Mouse (Mus musculus) hindbrain, embryonic 10.5 days (tissue): ENCODE data around the gene Gm11595. TPM values are rescaled to one million over a fixed set of nuclear protein-coding genes. Genes with fewer than 3 reads are reported as not detected.
"Not testable (repeated sequence)": the region's sequence is repeated elsewhere in the genome, so short reads cannot be mapped to it uniquely, and the experiment has no call there.

Experiments
- DNase-seq: peaks from one replicate; pipeline ENCODE4 v3.0.0-alpha.2; 2017; ENCODE audit warnings: low spot score
- H3K27ac ChIP-seq: fragments of 300-500 bp; sonication (generic); 2 replicates; pipeline ENCODE4 v1.5.1; 2016; ENCODE audit warnings: mild to moderate bottlenecking, moderate library complexity
- H3K27me3 ChIP-seq: fragments of 300-500 bp; sonication (generic); 2 replicates; pipeline ENCODE4 v1.6.1; 2016; ENCODE audit warnings: mild to moderate bottlenecking; ENCODE audit not compliant: poor library complexity, insufficient read depth, severe bottlenecking
- H3K36me3 ChIP-seq: fragments of 300-500 bp; sonication (generic); 2 replicates; pipeline ENCODE4 v1.6.1; 2016; ENCODE audit warnings: mild to moderate bottlenecking, moderate library complexity
- H3K4me1 ChIP-seq: fragments of 300-500 bp; sonication (generic); replicated peaks from 2 replicates; pipeline ENCODE4 v1.6.1; 2016; ENCODE audit warnings: mild to moderate bottlenecking
- H3K4me3 ChIP-seq: fragments of 300-500 bp; sonication (generic); 2 replicates; pipeline ENCODE4 v1.5.1; 2016; ENCODE audit warnings: mild to moderate bottlenecking, moderate library complexity
- H3K9me3 ChIP-seq: fragments of 300-500 bp; sonication (generic); 2 replicates; pipeline ENCODE4 v1.6.1; 2016; ENCODE audit warnings: mild to moderate bottlenecking, moderate library complexity
- WGBS: fragments of 180-500 bp; shearing (Covaris S2); methylation state at CpG from one replicate; pipeline ENCODE4 v1.1.7; 2016; 5-methylcytosine and 5-hydroxymethylcytosine counted together
- polyA plus RNA-seq: library from polyadenylated mRNA; unstranded; fragments of >200 nt; fragmentation: Nextera tagmentation; extraction: Ambion mirVana; gene quantifications from 2 replicates; pipeline ENCODE4 v1.2.1, GENCODE M21; 2016

The Gm11595 gene
- polyA plus RNA-seq, result not detected in 2 replicates

DNA sequence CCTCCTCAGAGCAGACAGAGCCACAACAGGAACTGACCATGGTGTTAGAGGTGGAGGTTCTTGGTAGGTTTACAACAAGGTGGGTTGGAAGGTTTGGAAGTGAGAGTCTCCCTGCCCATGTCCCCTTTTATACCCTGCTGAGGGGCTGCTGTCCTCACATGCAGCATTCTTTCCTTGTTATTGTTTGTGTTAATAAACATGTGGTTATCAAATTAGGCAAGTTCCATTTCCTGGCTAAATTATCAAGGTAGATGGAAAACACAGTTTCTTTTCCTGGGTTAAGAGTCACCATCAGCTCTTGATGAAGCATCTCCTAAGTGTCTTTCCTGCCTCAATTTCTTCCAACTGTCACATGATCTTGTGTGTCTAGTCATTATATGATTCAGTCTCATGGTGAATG, at the start of gene Gm11595:
Gene Gm11595 (minus strand): TSS at position 101 of the 400 bp plus-strand sequence.
- not testable (repeated sequence) for H3K4me1 ChIP-seq, H3K9me3 ChIP-seq, H3K27me3 ChIP-seq, H3K36me3 ChIP-seq, H3K27ac ChIP-seq, H3K4me3 ChIP-seq, DNase-seq

DNA sequence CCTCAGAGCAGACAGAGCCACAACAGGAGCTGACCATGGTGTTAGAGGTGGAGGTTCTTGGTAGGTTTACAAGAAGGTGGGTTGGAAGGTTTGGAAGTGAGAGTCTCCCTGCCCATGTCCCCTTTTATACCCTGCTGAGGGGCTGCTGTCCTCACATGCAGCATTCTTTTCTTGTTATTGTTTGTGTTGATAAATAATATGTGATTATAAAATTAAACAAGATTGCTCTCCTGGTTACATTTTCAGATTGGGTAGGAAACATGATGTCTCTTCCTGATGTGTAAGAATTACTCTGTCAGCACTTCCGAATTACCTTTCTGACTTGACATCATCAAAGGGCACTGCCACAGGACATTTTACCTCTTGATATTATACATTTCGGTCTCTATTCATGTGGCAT, 42.9 kb upstream of the Gm11595 start, which contains the start of gene Gm11564:
Gene Gm11564 (minus strand): TSS at position 101 of the 400 bp plus-strand sequence.
- H3K36me3 ChIP-seq, H3K27ac ChIP-seq, DNase-seq, H3K27me3 ChIP-seq, H3K4me3 ChIP-seq, H3K9me3 ChIP-seq, H3K4me1 ChIP-seq: not testable (repeated sequence)
- WGBS, result 90% methylated on average over 2 of the region's 2 CpGs

DNA sequence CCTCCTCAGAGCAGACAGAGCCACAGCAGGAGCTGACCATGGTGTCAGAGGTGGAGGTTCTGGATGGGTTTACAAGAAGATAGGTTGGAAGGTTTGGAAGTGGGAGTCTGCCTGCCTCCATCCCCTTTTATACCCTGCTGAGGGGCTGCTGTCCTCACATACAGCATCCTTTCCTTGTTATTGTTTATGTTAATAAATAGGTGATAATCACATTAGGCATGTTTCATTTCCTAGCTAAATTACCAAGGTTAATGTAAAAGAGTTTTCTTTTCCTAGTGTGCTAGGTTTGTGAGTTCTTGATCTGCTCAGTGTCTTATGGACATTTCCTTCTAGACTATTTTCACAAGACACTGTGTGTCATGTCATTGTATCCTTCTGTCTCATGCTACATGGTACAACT, 37.1 kb upstream of the Gm11595 start, which contains the start of gene Krtap4-13:
Gene Krtap4-13 (minus strand): TSS at position 101 of the 400 bp plus-strand sequence.
- DNase-seq, H3K36me3 ChIP-seq, H3K4me3 ChIP-seq, H3K4me1 ChIP-seq, H3K27ac ChIP-seq, H3K27me3 ChIP-seq, H3K9me3 ChIP-seq: not testable (repeated sequence)

DNA sequence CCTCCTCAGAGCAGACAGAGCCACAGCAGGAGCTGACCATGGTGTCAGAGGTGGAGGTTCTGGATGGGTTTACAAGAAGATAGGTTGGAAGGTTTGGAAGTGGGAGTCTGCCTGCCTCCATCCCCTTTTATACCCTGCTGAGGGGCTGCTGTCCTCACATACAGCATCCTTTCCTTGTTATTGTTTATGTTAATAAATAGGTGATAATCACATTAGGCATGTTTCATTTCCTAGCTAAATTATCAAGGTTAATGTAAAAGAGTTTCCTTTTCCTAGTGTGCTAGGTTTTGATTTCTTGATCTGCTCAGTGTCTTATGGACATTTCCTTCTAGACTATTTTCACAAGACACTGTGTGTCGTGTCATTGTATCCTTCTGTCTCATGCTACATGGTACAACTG, 31.6 kb upstream of the Gm11595 start, which contains the start of gene Gm11554:
Gene Gm11554 (minus strand): TSS at position 101 of the 400 bp plus-strand sequence.
- H3K4me1 ChIP-seq, H3K9me3 ChIP-seq, H3K27me3 ChIP-seq, H3K27ac ChIP-seq, H3K4me3 ChIP-seq, DNase-seq, H3K36me3 ChIP-seq: not testable (repeated sequence)
- no CpG with 5 or more reads among the region's 1 CpGs for WGBS

DNA sequence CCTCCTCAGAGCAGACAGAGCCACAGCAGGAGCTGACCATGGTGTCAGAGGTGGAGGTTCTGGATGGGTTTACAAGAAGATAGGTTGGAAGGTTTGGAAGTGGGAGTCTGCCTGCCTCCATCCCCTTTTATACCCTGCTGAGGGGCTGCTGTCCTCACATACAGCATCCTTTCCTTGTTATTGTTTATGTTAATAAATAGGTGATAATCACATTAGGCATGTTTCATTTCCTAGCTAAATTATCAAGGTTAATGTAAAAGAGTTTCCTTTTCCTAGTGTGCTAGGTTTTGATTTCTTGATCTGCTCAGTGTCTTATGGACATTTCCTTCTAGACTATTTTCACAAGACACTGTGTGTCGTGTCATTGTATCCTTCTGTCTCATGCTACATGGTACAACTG, 26.1 kb upstream of the Gm11595 start, which contains the start of gene Gm11569:
Gene Gm11569 (minus strand): TSS at position 101 of the 400 bp plus-strand sequence.
- not testable (repeated sequence) for H3K9me3 ChIP-seq, H3K4me1 ChIP-seq, H3K4me3 ChIP-seq, DNase-seq, H3K27me3 ChIP-seq, H3K36me3 ChIP-seq, H3K27ac ChIP-seq
- WGBS, result no CpG with 5 or more reads among the region's 1 CpGs

DNA sequence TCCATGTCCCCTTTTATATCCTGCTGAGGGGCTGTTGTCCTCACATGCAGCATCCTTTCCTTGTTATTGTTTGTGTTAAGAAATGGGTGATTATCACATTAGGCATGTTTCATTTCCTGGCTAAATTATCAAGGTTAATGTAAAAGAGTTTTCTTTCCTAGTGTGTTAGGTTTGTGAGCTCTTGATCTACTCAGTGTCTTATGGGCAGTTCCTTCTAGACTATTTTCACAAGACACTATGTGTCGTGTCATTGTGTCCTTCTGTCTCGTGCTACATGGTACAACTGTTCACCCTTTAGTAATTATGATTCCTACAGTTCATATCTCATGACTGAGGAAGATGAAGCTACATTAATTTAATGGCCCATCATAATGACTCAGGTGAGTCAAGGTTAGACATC, 20.7 kb upstream of the Gm11595 start, which contains the start of gene Gm11596:
Gene Gm11596 (minus strand): TSS at position 101 of the 400 bp plus-strand sequence.
- H3K4me1 ChIP-seq, result no peaks in the 10 kb centered on the region
- H3K27me3 ChIP-seq, result no peaks in the 10 kb centered on the region
- no peak within 1 kb of the TSS for H3K4me3 ChIP-seq
- no peaks in the 10 kb centered on the region for H3K36me3 ChIP-seq
- no peak within 1 kb of the TSS for H3K27ac ChIP-seq
- WGBS, result 83% methylated on average over 2 of the region's 2 CpGs
- H3K9me3 ChIP-seq, result no peaks in the 10 kb centered on the region
- DNase-seq, result no peak

DNA sequence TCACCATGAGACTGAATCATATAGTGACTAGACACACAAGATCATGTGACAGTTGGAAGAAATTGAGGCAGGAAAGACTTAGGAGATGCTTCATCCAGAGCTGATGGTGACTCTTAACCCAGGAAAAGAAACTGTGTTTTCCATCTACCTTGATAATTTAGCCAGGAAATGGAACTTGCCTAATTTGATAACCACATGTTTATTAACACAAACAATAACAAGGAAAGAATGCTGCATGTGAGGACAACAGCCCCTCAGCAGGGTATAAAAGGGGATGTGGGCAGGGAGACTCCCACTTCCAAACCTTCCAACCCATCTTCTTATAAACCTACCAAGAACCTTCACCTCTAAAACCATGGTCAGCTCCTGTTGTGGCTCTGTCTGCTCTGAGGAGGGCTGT, 12.2 kb upstream of the Gm11595 start, which contains the start of gene Krtap4-9:
Gene Krtap4-9 (plus strand): TSS at position 301 of the 400 bp plus-strand sequence.
- not testable (repeated sequence) for H3K9me3 ChIP-seq, DNase-seq, H3K4me1 ChIP-seq, H3K36me3 ChIP-seq, H3K4me3 ChIP-seq, H3K27me3 ChIP-seq, H3K27ac ChIP-seq

DNA sequence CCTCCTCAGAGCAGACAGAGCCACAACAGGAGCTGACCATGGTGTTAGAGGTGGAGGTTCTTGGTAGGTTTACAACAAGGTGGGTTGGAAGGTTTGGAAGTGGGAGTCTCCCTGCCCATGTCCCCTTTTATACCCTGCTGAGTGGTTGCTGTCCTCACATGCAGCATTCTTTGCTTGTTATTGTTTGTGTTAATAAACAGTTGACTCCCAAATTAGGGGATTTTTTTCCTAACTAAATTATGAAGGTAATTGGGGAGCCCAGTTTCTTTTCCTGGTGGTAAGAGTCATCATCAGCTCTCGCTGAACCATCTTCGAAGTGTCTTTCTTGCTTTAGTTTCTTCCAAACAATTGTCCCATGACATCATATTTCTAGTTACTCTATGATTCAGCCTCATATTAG, 7.9 kb upstream of the Gm11595 start, which contains the start of gene Krtap4-8:
Gene Krtap4-8 (minus strand): TSS at position 101 of the 400 bp plus-strand sequence.
- Histone ChIP-seq H3K36me3 (no peaks in the 10 kb centered on the region), H3K4me1 (peaks cover 10% of the 10 kb centered on the region), H3K9me3 (no peaks in the 10 kb centered on the region), H3K27ac (no peak within 1 kb of the TSS), H3K27me3 (no peaks in the 10 kb centered on the region), H3K4me3 (no peak within 1 kb of the TSS)
- WGBS, result 94% methylated on average over 2 of the region's 2 CpGs
- no peak for DNase-seq

DNA sequence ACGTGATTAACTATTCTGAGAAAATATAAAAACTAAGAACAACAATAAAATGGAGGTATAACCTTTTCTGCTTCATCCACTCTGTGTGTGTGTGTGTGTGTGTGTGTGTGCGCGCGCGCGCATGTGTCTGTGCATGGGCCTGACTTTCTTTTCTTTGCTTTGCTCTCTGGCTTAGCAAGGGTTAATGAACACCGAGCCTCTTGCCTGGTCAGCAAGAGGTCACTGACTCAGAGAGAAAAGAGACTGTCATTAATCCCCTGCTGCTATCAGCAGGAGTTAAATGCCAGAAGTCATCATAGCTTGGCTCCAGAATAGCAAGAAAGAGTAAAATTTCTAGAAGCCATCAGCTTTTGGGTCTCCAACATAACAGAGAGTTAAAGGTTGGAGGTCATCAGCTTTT, 5.7 kb upstream of the Gm11595 start:
- WGBS, result 50% methylated on average over 7 of the region's 7 CpGs
- DNase-seq, result peak; percentile 22

DNA sequence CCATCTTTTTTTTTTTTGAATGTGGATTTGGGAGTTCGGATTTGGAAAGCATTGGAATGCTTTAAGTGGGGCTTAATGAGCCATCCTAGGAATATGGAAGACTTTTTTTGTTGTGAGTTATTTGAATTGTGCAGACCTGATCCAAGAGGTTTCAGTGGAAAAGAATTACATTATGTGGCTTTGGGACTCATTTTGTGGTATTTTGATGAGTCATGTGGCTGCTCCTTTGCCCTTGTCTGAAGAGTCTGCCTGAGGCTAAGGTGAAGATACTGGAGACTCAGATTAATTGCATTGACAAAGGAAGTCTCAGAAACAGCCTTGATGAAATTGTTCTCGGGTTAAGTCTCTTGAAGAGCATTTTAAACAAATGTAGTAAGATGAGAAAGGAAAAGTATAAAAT, 4.3 kb downstream of the Gm11595 start:
- Histone ChIP-seq H3K27me3 (no peaks in the 10 kb centered on the region), H3K9me3 (no peaks in the 10 kb centered on the region), H3K4me3 (no peak overlapping the region), H3K36me3 (no peaks in the 10 kb centered on the region), H3K27ac (no peak overlapping the region), H3K4me1 (no peaks in the 10 kb centered on the region)
- DNase-seq, result no peak
- WGBS, result 80% methylated on average over 2 of the region's 2 CpGs

More for the DNA sequence above, 5.7 kb upstream of the Gm11595 start:
- H3K27me3 ChIP-seq, result no peaks in the 10 kb centered on the region
- no peak overlapping the region for H3K27ac ChIP-seq
- no peaks in the 10 kb centered on the region for H3K9me3 ChIP-seq
- no peaks in the 10 kb centered on the region for H3K36me3 ChIP-seq
- H3K4me3 ChIP-seq, result no peak overlapping the region
- peaks cover 10% of the 10 kb centered on the region for H3K4me1 ChIP-seq

DNA sequence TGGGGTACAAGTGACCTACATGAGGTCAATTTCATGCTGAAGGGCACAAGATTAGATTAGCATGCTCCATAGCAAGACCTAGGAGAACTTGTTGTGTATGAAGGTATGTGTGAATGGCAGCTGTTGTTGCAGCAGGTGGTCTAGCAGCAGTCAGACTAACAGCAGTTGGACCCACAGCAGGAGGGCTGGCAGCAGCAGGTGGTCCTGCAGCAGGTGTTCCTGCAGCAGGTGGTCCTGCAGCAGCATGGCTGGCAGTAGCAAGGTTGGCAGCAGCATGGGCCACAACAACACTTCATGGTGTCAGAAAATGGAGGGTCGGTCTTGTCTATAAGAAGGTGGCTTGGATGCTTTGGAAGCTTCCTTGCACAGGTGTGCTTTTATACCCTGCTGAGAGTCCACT, 13.8 kb downstream of the Gm11595 start:
- H3K4me1 ChIP-seq, result no peaks in the 10 kb centered on the region
- no peaks in the 10 kb centered on the region for H3K9me3 ChIP-seq
- no peak overlapping the region for H3K4me3 ChIP-seq
- DNase-seq, result no peak
- 97% methylated on average over 1 of the region's 1 CpGs for WGBS
- H3K27ac ChIP-seq, result no peak overlapping the region
- H3K27me3 ChIP-seq, result no peaks in the 10 kb centered on the region
- H3K36me3 ChIP-seq, result no peaks in the 10 kb centered on the region

DNA sequence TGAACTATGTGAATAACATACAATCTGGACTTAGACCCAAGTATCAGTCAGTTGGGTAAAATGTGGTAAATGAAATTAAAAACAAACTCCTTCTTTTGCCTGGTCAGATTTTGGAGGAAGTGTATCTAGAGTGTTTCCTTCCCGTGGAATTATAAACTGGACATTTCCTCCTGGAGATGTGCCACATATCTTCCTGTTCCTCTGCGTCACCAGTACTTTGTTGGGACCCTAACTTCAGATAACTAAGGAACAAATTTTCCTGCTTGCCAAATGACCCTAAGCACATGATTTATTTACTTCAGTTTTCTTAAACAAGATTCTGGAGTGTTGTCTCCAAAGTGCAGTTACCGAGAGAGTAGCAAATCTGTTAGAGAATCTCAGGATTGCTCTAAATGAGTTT, 28.7 kb downstream of the Gm11595 start:
- Histone ChIP-seq H3K9me3 (no peaks in the 10 kb centered on the region), H3K27me3 (no peaks in the 10 kb centered on the region), H3K4me3 (no peak overlapping the region), H3K27ac (no peak overlapping the region), H3K36me3 (no peaks in the 10 kb centered on the region), H3K4me1 (no peaks in the 10 kb centered on the region)
- WGBS, result 91% methylated on average over 3 of the region's 3 CpGs
- no peak for DNase-seq

DNA sequence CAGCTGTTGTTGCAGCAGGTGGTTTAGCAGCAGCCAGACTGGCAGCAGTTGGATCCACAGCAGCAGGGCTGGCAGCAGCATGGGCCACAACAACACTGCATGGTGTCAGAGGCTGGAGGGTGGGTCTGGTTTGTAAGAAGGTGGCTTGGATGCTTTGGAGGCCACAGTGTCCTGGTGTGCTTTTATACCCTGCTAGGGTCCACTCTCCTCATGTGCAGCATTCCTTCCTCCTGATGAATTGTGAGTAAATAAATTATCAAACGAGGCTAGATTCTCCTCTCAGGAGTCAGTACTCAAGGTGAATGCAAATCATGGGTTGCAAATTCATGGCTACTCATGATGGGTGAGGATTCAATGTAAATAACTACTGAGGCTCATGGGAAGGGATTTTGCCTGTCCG, 38.5 kb downstream of the Gm11595 start, which contains the start of gene Gm14180:
Gene Gm14180 (minus strand): TSS at position 101 of the 400 bp plus-strand sequence.
- Histone ChIP-seq H3K9me3 (no peaks in the 10 kb centered on the region), H3K4me3 (no peak within 1 kb of the TSS), H3K4me1 (no peaks in the 10 kb centered on the region), H3K27me3 (no peaks in the 10 kb centered on the region), H3K36me3 (no peaks in the 10 kb centered on the region), H3K27ac (no peak within 1 kb of the TSS)
- 80% methylated on average over 2 of the region's 2 CpGs for WGBS
- no peak for DNase-seq

DNA sequence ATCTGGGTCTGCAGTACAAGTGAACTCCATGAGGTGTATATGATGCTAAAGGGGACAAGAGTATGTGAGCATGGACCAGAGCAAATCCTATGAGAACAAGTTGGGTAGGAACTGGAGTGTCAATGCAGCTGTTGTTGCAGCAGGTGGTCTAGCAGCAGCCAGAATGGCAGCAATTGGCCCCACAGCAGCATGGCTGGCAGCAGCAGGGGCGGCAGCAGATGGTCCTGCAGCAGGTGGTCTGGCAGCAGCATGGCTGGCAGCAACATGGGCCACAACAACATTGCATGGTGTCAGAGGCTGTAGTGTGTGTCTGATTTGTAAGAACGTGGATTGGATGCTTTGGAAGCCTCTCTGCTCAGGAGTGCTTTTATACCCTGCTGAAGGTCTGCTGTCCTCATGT, 48.7 kb downstream of the Gm11595 start:
- Histone ChIP-seq H3K27ac (no peak overlapping the region), H3K4me1 (no peaks in the 10 kb centered on the region), H3K9me3 (no peaks in the 10 kb centered on the region), H3K4me3 (no peak overlapping the region), H3K36me3 (no peaks in the 10 kb centered on the region), H3K27me3 (no peaks in the 10 kb centered on the region)
- 83% methylated on average over 2 of the region's 2 CpGs for WGBS
- DNase-seq, result no peak
